Mouse (Mus musculus): Measurements from ENCODE around the gene Znrf4.

The Znrf4 gene

DNA sequence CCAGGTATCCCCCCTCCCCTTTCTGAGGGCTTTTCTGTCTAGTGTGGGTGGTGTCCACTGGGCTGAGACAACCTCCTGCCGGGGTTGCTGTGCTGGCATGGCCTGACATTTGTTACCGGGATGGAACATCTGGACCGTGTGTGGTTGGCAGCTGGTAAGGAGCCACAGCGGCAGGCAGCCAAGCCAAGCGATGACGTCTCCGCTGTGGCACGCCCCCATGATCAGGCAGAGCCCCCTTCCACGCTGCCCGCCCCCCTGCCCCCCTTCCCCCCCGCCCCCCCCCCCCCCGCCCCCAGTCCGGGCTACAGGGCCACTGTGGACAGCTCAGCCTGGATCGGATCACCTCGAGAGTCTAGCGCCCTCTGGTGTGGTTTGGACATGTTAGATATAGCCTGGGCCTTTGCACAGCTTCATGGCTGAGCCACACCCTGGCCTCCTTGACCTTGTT, 24.8 kb downstream of the Znrf4 start:
- DNase-seq (ENCODE audit: low read depth), result no peak

DNA sequence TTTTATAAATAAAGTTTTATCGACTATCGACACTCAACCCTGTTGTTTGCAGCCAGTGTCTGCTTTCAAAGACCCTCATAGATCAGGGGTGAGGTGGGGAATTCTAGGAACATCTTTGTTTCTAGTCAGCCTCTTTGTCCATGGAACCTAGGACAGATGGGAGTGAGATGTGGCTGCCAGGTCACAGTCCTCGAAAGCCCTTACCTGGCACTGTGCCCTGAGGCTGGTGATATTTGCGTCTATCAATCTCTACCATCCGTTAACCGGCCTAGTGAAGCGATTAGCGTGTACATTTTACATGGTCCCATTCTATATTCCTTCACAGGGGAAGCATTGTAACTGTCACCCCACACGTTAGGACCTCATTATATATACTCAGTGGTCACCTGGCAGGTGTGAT, 26.3 kb downstream of the Znrf4 start:
- DNase-seq (ENCODE audit: low read depth), result no peak

DNA sequence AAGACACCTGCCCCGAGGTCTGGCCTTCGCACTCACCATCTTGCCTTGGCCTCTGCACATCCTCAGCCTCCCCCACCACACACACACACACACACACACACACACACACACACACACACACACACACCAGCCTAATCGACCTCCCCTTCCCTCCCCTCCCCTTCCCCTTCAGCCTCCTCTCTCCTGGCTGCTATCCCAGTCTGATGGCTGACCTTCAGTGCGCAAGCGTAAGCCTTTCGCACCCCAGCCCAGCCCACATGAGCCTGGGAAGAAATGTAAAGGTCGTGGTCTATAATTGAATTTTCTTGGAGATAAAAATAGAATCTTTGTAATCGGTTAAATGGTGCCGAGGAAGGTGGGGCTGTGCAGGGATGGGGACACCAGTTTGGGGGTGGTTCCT, 27.1 kb downstream of the Znrf4 start:
- DNase-seq (ENCODE audit: low read depth), result no peak

DNA sequence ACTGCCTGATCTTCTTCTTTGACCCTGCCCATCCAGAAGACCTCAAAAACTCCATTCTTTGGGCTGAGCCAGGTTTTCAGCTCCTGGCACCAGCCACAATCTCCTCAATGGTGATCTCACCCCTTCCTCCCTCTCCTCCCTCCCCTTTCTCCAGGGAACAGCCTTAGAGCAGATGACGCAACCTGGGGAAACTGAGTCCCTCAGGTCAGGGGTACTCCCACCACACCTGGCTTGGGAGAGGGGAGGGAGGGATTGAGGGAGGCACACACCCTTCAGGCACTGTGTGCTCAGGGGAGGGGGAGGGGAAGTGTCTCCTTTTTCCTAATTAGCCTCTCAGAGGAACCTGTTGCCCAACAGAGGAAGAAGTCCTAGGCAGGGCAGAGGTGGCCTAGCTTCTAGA, 29.6 kb downstream of the Znrf4 start:
- no peak for DNase-seq (ENCODE audit: low read depth)

DNA sequence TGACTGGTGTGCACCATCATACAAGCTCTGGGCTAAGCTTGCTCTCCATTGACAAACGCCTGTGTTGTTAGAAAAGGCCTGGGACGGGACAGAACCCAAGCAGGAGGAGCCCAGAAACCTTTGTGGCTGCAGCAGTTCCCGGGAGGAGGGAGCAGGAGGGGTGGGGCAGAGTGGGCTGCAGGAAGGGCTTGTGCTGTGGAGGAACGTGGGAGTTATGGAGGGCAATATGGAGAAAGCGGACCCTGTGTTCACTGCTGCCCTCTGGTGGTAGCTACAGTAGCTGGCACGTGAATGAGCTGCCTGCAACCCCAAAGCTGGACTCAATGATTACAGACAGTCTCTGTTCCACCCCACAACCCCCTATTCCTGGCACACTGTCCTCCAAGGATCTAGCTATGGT, 32.9 kb downstream of the Znrf4 start:
- peak; percentile 46 for DNase-seq (ENCODE audit: low read depth)

DNA sequence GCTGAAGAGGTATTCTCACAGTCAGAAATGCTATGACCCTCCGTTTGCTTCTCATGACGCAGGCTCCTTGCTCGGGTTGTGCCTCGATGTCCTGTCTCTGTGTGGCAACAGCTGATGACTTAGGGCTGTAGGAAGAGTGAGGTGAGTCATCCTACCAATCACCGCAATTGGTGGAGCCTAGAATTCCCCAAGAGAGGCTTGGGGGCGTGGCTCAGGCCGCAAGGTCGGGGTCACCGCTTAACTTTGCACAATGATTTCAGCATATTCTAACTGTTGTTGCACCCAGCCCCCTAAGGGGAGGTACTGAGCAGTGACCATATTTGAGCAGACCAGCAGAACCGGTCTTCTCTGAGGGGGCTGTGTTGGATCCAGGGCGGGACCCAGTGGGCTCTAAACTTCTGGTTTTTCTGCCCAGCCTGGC, 34.0 kb downstream of the Znrf4 start:
- DNase-seq (ENCODE audit: low read depth), result no peak

DNA sequence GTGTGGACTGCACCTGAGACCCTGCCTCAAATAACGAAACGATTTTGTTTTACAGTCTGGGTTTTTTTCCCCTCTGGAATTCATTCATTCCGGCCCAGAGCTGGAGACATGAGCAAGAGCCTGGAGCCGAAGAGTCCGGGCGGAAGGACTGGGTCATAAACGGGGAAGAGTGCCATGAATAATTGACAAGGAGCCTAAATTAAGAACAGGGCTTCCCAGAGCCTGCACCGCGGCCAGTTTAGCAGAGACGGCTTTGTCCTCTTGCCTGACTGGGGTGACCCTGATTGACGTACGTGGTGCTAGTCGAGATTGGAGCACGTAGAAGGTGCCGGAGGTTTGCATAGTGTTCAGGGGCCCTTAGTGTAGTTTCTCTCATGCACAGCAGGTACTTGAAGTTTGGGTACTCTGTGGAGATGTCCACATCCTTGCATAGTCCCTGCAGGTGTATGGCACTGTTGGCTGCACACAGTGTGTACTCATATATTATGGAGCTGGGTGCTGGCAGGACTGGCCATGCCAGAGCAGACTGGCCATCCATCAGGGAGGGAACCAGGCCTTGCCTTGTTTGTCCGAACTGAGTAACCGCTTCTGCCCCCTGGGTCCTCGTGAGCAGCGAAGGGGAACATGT, 34.9 kb downstream of the Znrf4 start:
- no peak for DNase-seq (ENCODE audit: low read depth)

DNA sequence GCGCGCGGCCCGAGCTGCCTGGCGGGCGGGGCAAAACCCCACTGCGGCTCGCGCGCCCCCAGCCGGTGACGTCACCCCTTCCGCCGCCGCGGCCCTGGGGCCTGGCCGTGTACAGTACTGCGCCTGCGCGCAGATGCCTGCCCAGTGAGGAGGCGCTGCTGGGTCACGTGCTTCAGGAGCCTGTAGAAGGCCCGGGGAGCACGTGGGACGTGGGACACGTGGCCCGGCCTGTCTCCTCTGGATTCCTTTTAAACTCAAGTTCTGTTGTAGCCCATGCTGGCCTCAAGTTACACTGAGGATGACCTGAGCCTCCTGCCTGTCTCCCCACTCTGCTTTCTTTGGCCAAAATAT, 35.9 kb downstream of the Znrf4 start, which contains the start of gene Ptprs:
Gene Ptprs (minus strand): TSS at position 82 of the 351 bp plus-strand sequence.
- DNase-seq (ENCODE audit: low read depth), result peak; percentile 47

DNA sequence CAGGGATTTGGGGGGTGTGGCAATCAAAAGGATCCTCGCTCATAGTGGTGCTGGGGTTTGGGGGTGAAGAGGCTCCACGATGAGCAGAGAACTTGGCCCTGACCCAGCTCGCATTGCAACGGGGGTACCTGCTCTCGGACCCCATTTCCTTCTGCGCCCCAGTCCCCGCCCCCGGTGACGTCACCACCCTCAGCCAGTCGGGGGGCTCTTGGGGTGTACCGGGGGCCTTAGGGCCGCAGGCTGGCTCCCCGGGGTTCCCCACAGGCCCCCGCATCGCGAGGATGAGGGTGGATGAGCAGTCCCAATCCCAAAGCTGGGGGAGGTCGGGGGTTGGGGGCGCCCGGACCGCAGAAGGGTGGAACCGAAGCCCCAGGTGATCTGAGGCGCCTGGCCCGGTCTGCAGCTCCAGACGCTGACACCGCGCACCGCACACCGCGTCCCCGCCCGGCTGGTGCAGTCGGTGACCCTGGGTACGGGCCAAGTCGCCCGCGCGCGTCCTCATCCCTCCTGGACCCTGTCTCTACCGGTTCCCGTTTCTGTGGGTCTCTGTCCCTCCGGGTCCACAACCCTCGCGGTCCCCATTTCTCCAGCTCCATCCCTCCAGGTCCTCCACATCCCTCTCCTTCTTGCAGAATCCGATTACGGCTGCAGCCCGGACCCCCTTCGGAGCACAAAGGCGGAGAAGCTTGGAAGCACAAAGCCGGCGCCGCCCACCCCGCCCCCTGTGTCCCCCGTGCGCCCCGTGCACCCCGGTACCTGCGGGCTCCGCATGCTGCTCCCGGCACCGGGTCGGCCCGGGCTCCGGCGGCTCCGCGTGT, 36.4 kb downstream of the Znrf4 start:
- no peak for DNase-seq (ENCODE audit: low read depth)

DNA sequence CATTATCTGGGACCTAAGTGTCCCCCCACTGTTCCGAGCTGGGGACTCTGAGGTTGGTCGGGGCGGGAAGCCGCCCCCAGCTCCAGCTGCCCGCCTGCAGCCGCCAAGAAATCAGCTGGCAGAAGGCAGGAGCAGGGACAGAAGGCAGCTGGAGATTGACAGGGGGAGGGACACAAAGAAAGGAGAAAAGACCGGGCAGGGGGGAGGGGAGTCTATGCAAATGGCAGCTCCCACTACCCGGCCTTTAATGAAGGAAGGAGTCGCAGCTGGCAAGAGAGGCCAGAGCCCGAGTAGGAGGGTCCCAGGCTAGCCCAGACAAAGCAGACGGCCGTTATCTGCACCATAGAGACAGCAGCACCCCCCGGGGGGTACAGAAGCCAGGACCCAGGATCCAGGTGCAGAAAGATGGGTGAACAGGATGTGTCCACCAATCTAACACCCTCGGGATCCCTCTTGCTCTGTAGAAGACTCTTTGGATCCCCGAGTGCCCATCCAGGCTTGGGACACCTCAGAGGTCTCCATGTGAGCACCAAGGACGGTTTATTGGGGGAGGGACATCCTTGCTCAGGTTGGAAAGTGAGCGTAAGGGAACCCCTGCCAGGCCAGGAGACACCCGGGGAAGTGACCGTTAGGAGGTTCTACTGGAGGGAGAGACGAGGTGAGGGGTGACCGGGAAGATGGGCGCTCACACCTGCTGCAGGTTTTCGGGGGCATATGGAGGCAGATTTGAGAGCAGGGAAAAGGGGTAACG, 37.2 kb downstream of the Znrf4 start:
- no peak for DNase-seq (ENCODE audit: low read depth)

DNA sequence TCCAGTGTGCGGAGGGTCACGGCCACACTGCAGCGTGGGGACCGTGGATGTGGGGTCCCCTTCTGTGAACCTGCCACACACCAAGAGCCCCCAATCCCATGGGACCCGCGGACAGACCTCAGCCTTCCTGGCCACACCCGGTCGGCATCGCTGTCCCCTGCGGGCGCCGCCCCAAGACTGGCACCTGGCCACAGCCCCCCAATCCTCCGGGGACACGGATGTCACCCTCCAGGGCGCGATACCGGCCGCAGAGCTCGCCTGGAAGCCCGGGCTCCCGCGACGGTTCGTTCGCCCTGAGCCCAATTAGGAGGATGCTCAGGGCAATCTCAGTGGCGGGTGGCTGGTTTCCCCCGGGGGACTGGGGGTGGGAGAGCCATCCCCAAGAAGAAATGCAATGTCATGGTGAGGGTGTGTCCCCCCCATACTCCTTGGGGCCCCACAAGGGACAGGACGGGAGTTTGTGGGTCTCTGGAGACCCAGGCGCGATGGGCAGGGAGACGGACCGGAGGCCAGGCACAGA, 37.9 kb downstream of the Znrf4 start:
- no peak for DNase-seq (ENCODE audit: low read depth)

DNA sequence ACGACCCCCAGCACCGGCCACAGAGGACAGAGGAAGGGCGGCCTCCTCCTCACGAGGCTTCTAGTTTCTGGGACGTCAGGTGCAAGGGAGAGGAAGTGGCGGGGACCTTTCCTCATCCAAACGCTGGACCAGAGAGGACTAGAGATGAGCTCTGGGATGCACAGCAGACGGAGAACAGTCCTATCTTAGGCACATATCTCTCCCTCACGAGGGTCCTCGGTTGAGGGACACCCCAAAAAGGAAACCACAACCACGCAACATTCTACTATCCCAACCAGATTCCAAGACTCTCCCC, 38.7 kb downstream of the Znrf4 start:
- DNase-seq (ENCODE audit: low read depth), result no peak

DNA sequence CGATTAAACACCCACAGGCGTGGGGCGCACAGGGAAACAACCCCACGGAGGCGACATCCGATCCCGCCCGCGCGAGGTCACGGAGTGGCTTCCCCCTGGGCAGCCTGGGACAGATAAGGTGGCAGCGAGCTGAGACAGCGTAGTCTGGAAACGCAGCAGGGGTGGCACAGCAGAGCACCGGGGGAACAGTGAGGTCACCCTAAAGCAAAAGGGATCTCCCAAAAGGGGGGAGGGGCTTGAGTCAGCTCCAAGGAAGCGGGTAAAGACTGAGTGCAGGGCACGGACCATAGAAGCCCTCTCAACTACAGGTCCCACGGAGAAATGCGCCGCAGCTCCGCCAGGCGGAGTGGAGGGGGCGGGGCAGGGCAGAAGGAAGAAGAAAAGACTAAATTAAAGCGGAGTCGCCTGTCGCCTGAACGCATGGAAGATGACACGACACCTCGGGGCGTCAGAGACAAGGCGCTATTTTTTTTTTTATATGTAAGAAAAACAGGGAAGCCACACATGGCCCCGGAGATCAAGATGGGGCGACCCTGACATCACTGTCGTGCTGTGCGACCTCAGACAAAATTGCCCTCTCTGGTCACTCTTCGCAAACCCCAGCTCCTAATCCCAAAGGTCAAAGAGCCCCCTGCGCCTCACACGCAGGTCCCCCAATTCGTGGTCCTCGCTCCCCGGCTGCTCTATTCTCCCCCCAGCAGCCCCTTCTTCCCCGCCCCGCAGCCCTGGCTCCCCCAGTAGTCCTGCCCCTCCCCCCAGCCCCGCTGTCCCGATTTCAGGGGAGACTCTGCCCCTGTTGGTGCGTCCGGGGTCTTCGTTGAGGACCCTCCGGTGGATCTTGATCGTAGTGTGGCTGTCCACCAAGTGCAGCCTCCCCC, 39.3 kb downstream of the Znrf4 start:
- peak; percentile 49 for DNase-seq (ENCODE audit: low read depth)

DNA sequence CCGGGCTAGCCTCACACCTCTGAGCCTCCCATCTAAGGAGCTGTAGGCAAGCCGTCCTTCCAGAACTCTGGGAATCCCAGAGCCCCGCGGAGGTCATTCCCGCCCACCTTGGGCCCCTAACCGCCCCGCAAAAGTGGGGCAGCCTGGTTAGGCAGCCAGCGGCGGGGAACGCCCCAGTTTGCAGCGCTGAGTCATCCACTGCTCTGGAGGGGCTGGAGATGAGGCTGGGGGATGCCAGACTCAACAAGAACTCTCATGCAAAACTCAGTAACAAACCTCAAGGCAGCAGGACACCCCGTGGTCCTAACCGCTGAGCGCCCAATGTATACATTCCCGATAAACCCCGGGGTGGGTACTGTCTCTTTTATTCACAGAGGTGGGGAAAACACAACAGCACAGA, 40.1 kb downstream of the Znrf4 start:
- DNase-seq (ENCODE audit: low read depth), result no peak

DNA sequence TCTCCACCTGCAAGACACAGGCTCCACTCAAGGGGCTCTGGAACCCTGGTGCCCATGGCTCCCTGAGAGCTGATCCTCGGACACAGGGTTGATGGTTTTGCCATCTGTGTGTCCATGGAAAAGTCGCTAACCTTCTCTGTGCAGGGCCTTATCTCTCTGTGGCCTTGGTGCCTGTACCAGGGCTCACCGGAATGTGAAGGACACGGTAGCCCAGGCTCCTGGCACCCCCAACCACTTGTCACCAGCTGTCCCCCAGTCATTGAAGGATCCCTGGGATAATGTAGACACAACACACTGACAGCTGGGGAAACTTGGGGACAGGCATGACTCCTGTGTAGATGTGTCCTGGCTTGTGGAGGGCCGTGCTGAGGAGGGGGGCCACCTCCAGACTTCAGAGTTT, 41.1 kb downstream of the Znrf4 start:
- no peak for DNase-seq (ENCODE audit: low read depth)

DNA sequence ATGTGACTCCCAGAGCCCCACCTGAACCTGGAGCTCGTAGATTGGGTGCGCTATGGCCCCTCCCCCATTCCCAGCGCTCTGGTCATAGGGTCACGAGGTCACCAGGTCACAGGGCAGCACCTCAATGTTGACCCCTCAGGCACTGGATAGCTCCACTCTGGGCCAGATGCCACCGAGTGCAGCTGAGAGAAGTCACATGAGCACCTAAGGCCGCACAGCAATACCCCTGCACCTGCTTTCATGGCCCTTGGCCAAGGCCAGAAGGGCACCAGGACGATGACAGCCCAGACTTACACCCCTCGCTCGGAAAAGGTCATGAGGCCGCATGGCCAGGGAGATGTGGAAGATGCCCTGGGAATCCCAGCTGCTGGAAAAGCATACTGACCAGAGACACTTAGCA, 41.7 kb downstream of the Znrf4 start:
- DNase-seq (ENCODE audit: low read depth), result no peak

DNA sequence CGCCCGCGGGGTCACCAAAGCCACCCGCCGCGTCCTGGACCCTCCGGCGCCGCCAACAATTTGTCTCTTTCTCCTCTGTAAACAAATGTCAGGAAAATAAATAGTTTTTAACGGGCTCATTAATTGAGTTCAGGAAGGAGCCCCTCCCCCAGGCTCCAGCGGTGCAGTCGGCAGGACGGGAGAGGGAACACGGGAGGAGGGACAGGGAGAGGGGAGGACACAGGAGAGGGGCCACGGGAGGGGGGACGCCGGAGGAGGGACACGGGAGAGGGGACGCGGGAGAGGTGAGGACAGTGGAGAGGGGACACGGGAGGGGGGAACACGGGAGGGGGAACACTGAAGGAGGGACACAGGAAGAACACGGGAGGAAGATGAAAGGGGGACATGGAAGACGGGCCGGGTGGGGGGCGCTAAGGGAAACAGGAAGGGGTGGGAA, 42.2 kb downstream of the Znrf4 start:
- DNase-seq (ENCODE audit: low read depth), result no peak

DNA sequence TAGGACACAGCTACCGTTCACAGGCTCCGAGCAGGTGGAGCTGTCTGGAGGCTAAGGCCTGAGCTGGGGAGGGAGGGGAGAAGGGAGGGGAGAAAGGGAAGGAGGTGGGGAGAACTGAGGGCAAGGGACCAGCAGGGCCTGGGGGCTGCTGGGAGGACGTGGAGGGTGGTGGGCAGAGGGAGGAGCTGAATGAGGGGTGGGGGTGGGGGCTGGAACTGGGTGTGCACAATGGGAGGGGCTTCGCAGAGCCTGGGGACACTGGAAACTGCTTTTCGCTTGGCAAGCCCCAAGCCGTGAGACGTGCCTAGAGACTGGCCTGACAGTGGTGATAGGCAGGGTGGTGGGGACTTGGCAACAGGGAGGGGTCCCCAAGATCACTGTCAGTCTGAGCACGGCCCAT, 43.0 kb downstream of the Znrf4 start:
- no peak for DNase-seq (ENCODE audit: low read depth)

DNA sequence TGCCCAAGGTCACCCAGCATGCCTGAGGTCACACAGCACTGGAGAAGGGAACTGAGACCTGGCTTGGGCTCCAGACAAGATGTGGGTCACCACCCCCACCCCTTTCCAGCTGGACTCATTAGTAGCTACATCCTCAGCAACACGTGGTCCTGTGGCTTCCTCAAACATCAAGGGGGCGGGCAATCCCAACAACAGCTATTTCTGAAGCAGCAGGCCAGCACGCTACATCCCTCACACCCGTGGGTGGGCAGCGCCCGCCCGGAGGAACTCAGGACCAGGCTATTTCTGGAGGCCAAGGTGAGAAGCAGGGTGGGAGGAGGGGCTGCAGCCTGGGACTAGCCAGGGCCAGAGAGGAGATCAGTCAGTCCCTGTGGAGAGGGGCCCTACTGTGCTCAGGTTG, 43.4 kb downstream of the Znrf4 start:
- no peak for DNase-seq (ENCODE audit: low read depth)

DNA sequence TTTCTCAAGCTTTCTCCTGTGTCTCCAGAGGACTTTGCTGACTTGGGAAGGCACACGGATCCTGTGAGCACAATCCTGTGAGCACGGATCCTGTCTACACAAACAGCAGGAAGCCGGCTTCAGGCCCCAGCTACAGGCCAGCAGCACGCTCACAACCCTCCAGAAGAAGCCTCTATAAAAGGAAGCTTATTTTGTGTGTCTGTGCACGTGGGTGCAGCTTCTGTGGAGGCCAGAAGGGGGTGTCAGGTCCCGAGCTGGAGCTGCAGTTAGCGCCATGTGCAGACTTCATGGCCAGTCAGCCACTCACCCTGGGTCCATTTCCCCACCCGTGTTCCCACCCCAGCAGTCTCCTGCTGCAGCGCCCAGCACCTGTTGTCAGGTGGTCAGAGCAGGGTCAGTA, 43.9 kb downstream of the Znrf4 start:
- DNase-seq (ENCODE audit: low read depth), result no peak

DNA sequence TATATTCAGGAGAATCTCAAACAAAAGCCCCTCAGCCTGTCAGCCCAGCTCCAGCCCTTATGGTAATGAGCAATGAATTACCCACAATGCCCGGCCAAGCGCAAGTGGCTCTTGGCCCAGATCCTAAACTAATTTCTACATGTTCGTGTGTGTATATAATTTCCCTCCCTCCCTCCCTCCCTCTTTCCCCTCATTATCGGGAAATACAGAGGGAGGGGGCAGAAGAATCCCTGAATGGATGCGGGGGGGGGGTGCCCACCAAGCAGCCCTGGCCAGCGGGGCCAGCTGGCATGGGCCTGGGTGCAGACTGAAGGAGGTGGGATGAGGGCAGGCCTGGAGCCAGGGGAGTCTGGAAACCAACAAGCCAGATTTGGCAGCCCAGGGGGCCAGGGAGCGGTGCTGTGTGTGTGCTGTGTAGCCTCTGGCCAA, 44.8 kb downstream of the Znrf4 start:
- DNase-seq (ENCODE audit: low read depth), result no peak

DNA sequence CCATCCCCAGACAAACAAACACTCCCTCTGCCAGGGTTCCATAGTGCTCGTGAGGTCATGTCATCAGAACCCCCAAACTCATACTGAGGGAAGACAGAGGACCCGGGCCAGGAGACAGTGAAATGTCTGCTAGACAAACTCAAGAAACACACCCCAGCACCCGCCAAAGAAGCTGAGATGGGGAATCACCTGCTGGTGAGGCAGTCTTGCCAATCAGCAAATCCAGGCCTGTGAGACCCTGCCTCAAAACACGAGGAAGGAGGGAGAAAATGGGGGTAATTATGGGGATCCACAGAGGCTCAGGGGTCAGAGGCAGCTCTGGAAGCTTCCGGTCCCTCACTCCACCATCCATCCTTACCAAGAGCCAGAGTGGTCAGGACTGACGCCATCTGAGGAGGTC, 45.5 kb downstream of the Znrf4 start:
- no peak for DNase-seq (ENCODE audit: low read depth)

All from c-Kit-positive CD71-positive TER-119-negative erythroid progenitor cells, embryonic 14.5 days (primary cell).